Mouse (Mus musculus) liver, adult 2 months (tissue): Measurements from ENCODE around the gene Tln2.

ENCODE experiments used
- CTCF ChIP-seq: fragments of 200-500 bp; IDR thresholded peaks from 2 replicates; pipeline ENCODE4 v1.5.1; 2011; ENCODE audit warnings: low read depth, low read length, control low read depth
- POLR2A ChIP-seq: fragments of 200-500 bp; IDR thresholded peaks from 2 replicates; pipeline ENCODE4 v1.6.1; 2011; ENCODE audit warnings: low read length, control low read depth; ENCODE audit not compliant: insufficient read depth; ENCODE audit errors: extremely low read depth

- TF ChIP-seq CTCF (no peak), POLR2A (no peak)
Observed at GRCm38 (mm10) chr9:67218001-67218400, 341.5 kb downstream of the Tln2 start.
